In the genomic region with DNA sequence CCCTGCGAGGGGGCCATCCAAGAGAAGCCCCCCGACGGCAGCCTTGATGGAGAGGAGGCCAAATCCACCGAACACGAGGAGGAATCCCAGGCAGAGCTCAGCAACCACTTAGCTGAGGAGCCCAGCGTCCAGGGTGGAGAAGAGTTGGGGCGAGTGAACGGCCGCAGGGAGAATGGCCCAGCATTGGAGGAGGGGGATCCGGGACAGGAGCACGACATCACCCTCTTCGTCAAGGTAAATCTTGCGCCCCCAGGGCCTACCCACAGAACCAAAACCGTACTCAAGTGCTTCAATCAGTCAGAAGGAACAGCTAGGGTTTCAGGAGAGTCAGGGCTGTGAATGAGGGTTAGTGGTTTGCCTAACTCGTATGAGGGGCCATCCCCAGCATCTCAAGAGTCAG, we compare ENCODE assay signal across 11 mouse cellular contexts. TPM values are rescaled to one million over a fixed set of nuclear protein-coding genes. Genes with fewer than 3 reads are reported as not detected.
DNase-seq lines count a peak whose midpoint lies in the region; ATAC-seq and TF ChIP-seq lines count a peak whose summit lies in the region.
"Had no signal": no experiment of that assay in that cellular context is flagged by ENCODE, and none has a peak within 500 bp of the region (broad histone marks: within the 10 kb centered on the region; RNA-seq: fewer than 3 reads in every experiment).

No protein-coding gene starts in this region.

- H3K36me3 ChIP-seq in heart, embryonic 14.5 days (ENCODE audit: control insufficient read depth, insufficient read depth, low read length), result no peaks in the 10 kb centered on the region
- no peaks in the 10 kb centered on the region for H3K36me3 ChIP-seq in heart, adult 2 months (ENCODE audit: control insufficient read depth, insufficient read depth, low read length)
- no peaks in the 10 kb centered on the region for H3K36me3 ChIP-seq in embryonic facial prominence, embryonic 15.5 days
- H3K36me3 ChIP-seq in limb, embryonic 10.5 days, result no peaks in the 10 kb centered on the region
- H3K36me3 ChIP-seq in neural tube, embryonic 11.5 days (ENCODE audit: control insufficient read depth, insufficient read depth, low read length), result no peaks in the 10 kb centered on the region

- no peaks in the 10 kb centered on the region for H3K9me3 ChIP-seq in heart, embryonic 14.5 days (ENCODE audit: control insufficient read depth, low read length)
- H3K9me3 ChIP-seq in embryonic facial prominence, embryonic 15.5 days (replicated peaks), result no peaks in the 10 kb centered on the region
- H3K9me3 ChIP-seq in limb, embryonic 10.5 days (replicated peaks), result no peaks in the 10 kb centered on the region
- no peaks in the 10 kb centered on the region for H3K9me3 ChIP-seq in neural tube, embryonic 11.5 days (ENCODE audit: control insufficient read depth, low read length)

- H3K4me3 ChIP-seq in heart, embryonic 14.5 days (ENCODE audit: control insufficient read depth in 1 of 2, insufficient read depth in 1 of 2, low read depth in 1 of 2, low read length in 2 of 2), result peak overlapping the region; percentile 59
- H3K4me3 ChIP-seq in heart, adult 2 months, result no peak overlapping the region
- peak overlapping the region; percentile 50 for H3K4me3 ChIP-seq in embryonic facial prominence, embryonic 15.5 days (replicated peaks)
- H3K4me3 ChIP-seq in limb, embryonic 10.5 days, result peak overlapping the region; percentile 61
- H3K4me3 ChIP-seq in neural tube, embryonic 11.5 days (ENCODE audit: low read depth, low read length), result peak overlapping the region; percentile 44

- no peak for TF ChIP-seq EP300 in heart, adult 2 months (IDR thresholded peaks at IDR 0.05; ENCODE audit: insufficient read depth, low read depth, low read length)

- no peak for DNase-seq in heart, adult 2 months
- no peak for DNase-seq in limb, embryonic 10.5 days (ENCODE audit: low spot score)
- DNase-seq in neural tube, embryonic 11.5 days (ENCODE audit: low spot score), result no peak
- no peak for DNase-seq in ovary, postnatal 10 days (ENCODE audit: low spot score)
- DNase-seq in adrenal gland, postnatal 25 days, result no peak
- no peak for DNase-seq in right cerebral cortex, postnatal 14 days
- DNase-seq: B cell, adult 2 months had no signal

- no peak overlapping the region for H3K27ac ChIP-seq in heart, embryonic 14.5 days (replicated peaks in 1 of 2; ENCODE audit: control insufficient read depth in 1 of 2, insufficient read depth in 1 of 2, low read depth in 2 of 2, low read length in 2 of 2)
- no peak overlapping the region for H3K27ac ChIP-seq in heart, adult 2 months
- H3K27ac ChIP-seq in embryonic facial prominence, embryonic 15.5 days (replicated peaks), result no peak overlapping the region
- 0 out of 2 replicates have a peak overlapping the region, but pooled peaks have one; percentile 72 for H3K27ac ChIP-seq in limb, embryonic 10.5 days
- H3K27ac ChIP-seq in neural tube, embryonic 11.5 days (ENCODE audit: low read depth, low read length), result no peak overlapping the region
- H3K27ac ChIP-seq: macrophage had no signal

- peaks cover 9 to 13% of the 10 kb centered on the region in 2 experiments for H3K4me1 ChIP-seq in heart, embryonic 14.5 days (ENCODE audit: control insufficient read depth in 2 of 2, insufficient read depth in 2 of 2, low read length in 2 of 2)
- H3K4me1 ChIP-seq in heart, adult 2 months (ENCODE audit: control insufficient read depth, insufficient read depth, low read length), result no peaks in the 10 kb centered on the region
- peaks cover 16% of the 10 kb centered on the region for H3K4me1 ChIP-seq in embryonic facial prominence, embryonic 15.5 days
- H3K4me1 ChIP-seq in limb, embryonic 10.5 days, result peaks cover 16% of the 10 kb centered on the region
- no peaks in the 10 kb centered on the region; the same call in 1 of the 2 replicates for H3K4me1 ChIP-seq in neural tube, embryonic 11.5 days (ENCODE audit: control insufficient read depth, insufficient read depth, low read length)

- H3K27me3 ChIP-seq in heart, embryonic 14.5 days (ENCODE audit: control insufficient read depth, insufficient read depth, low read length), result peaks cover 47% of the 10 kb centered on the region
- peaks cover 9% of the 10 kb centered on the region; the same call in 1 of the 2 replicates for H3K27me3 ChIP-seq in heart, adult 2 months (ENCODE audit: control insufficient read depth, insufficient read depth, low read length)
- peaks cover 45% of the 10 kb centered on the region for H3K27me3 ChIP-seq in embryonic facial prominence, embryonic 15.5 days
- peaks cover 68% of the 10 kb centered on the region for H3K27me3 ChIP-seq in limb, embryonic 10.5 days (ENCODE audit: low read depth, poor library complexity, severe bottlenecking)
- peaks cover 32% of the 10 kb centered on the region for H3K27me3 ChIP-seq in neural tube, embryonic 11.5 days (ENCODE audit: control insufficient read depth, insufficient read depth, low read length)

- peak overlapping the region; percentile 62 for H3K9ac ChIP-seq in heart, embryonic 14.5 days (ENCODE audit: low read length)
- no peak overlapping the region for H3K9ac ChIP-seq in heart, adult 2 months (ENCODE audit: low read depth, low read length)
- H3K9ac ChIP-seq in embryonic facial prominence, embryonic 15.5 days, result no peak overlapping the region
- no peak overlapping the region; the same call in 1 of the 2 replicates for H3K9ac ChIP-seq in neural tube, embryonic 11.5 days (ENCODE audit: low read length)

- 23% methylated on average over 15 of the region's 15 CpGs for WGBS in heart, embryonic 14.5 days
- WGBS in heart, adult 2 months, result 31% methylated on average over 15 of the region's 15 CpGs
- WGBS in embryonic facial prominence, embryonic 15.5 days, result 17% methylated on average over 15 of the region's 15 CpGs
- 20% methylated on average over 15 of the region's 15 CpGs for WGBS in limb, embryonic 10.5 days
- 14% methylated on average over 15 of the region's 15 CpGs for WGBS in neural tube, embryonic 11.5 days

- no peaks in the 10 kb centered on the region for H3K79me2 ChIP-seq in heart, adult 2 months (replicated peaks; ENCODE audit: control insufficient read depth, insufficient read depth, low read length)

- TF ChIP-seq POLR2A in heart, adult 2 months (IDR thresholded peaks at IDR 0.05; ENCODE audit: insufficient read depth, low read depth, low read length), result no peak

- peak overlapping the region; percentile 97 for H3K4me2 ChIP-seq in heart, embryonic 14.5 days (ENCODE audit: low read length)
- H3K4me2 ChIP-seq in embryonic facial prominence, embryonic 15.5 days (replicated peaks), result peak overlapping the region; percentile 96
- peak overlapping the region; percentile 81 for H3K4me2 ChIP-seq in neural tube, embryonic 11.5 days (ENCODE audit: low read depth)

- intact Hi-C loops in heart, adult 2 months (cut with DNase I), result no loop called here

- no peak for ATAC-seq in heart, embryonic 14.5 days (ENCODE audit: insufficient number of reproducible peaks, insufficient read depth, low FRiP score, low read depth)
- ATAC-seq in embryonic facial prominence, embryonic 15.5 days (ENCODE audit: insufficient number of reproducible peaks, low FRiP score, low TSS enrichment, low read depth), result no peak
- no peak for ATAC-seq in neural tube, embryonic 11.5 days (ENCODE audit: insufficient read depth, low FRiP score, low TSS enrichment)

- TF ChIP-seq CTCF in heart, adult 2 months (IDR thresholded peaks at IDR 0.05), result no peak

RNA-seq across cellular contexts. Expression of a gene that starts 13.8 kb away (rescaled TPM):
- 0.72 and 0.89 TPM in 2 replicates for polyA plus RNA-seq in heart, embryonic 14.5 days (2014; fragmentation: Nextera tagmentation; extraction: Ambion mirVana)
- total RNA-seq in heart, adult 2 months (2021), result under 1 TPM; 0.07 to 0.18 TPM
- polyA plus RNA-seq in heart, adult 2 months (2012; rRNA removed), result 0.09 and 0.92 TPM in 2 replicates
- 6.7 and 8.8 TPM in 2 replicates for polyA plus RNA-seq in embryonic facial prominence, embryonic 15.5 days (2015; fragmentation: Nextera tagmentation; extraction: Ambion mirVana)
- polyA plus RNA-seq in limb, embryonic 10.5 days (2016; fragmentation: Nextera tagmentation; extraction: Ambion mirVana), result 0.64 and 0.84 TPM in 2 replicates
- 0.34 and 0.37 TPM in 2 replicates for polyA plus RNA-seq in neural tube, embryonic 11.5 days (2014; fragmentation: Nextera tagmentation; extraction: Ambion mirVana)
- not detected in 2 replicates for total RNA-seq in adrenal gland, postnatal 25 days (2021)
- total RNA-seq: hematopoietic stem cell, adult 5-6 weeks had no signal
- polyA plus RNA-seq: macrophage had no signal

RNA-seq across cellular contexts. Expression of a gene that starts 28.7 kb away (rescaled TPM):
- polyA plus RNA-seq in heart, embryonic 14.5 days (2014; fragmentation: Nextera tagmentation; extraction: Ambion mirVana), result 105 TPM in 2 replicates
- 100 to 1,000 TPM in 1 of 2 experiments, 10 to 100 TPM in 1; 63.0 to 112 TPM for total RNA-seq in heart, adult 2 months (2021)
- 40.7 and 61.8 TPM in 2 replicates for polyA plus RNA-seq in heart, adult 2 months (2012; rRNA removed)
- 40.3 and 41.8 TPM in 2 replicates for polyA plus RNA-seq in embryonic facial prominence, embryonic 15.5 days (2015; fragmentation: Nextera tagmentation; extraction: Ambion mirVana)
- 26.1 and 28.0 TPM in 2 replicates for polyA plus RNA-seq in limb, embryonic 10.5 days (2016; fragmentation: Nextera tagmentation; extraction: Ambion mirVana)
- 45.6 and 48.2 TPM in 2 replicates for polyA plus RNA-seq in neural tube, embryonic 11.5 days (2014; fragmentation: Nextera tagmentation; extraction: Ambion mirVana)
- total RNA-seq in adrenal gland, postnatal 25 days (2021), result 14.7 and 16.2 TPM in 2 replicates
